Comparison of ENCODE assay signal across 8 mouse cellular contexts in the genomic region with DNA sequence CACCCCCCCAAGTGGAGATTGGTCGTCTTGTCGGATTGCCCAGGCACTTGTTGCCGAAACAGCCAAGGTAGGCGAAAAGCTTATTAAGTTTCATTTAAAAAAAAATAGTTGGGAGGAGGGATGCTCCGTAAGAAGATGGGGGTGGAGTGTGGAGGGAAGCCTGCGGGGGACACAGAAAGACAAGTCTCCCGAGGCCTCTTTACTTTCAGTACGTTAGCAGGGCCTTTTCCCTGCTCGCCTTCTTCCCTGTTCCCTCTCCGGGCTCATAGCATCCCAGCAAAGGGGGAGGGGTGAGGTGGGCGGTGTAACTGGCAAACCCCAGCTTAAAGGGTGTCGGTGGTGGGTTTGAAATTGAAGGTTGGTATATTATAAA.
DNase-seq lines count a peak whose midpoint lies in the region; ATAC-seq and TF ChIP-seq lines count a peak whose summit lies in the region.

No protein-coding gene starts in this region.

- under 1% methylated on average over 12 of the region's 12 CpGs for WGBS in spleen, adult 2 months
- under 1% methylated on average over 12 of the region's 12 CpGs for WGBS in limb, embryonic 13.5 days
- 0% methylated on average over 12 of the region's 12 CpGs for WGBS in neural tube, embryonic 14.5 days

- peaks cover 12% of the 10 kb centered on the region for H3K27me3 ChIP-seq in spleen, adult 2 months (ENCODE audit: control insufficient read depth, insufficient read depth, low read length)
- no peaks in the 10 kb centered on the region for H3K27me3 ChIP-seq in limb, embryonic 13.5 days
- H3K27me3 ChIP-seq in neural tube, embryonic 14.5 days (ENCODE audit: control insufficient read depth, insufficient read depth, low read length): no peaks in the 10 kb centered on the region

- H3K4me2 ChIP-seq in limb, embryonic 13.5 days (replicated peaks): peak overlapping the region; percentile 90
- H3K4me2 ChIP-seq in neural tube, embryonic 14.5 days (ENCODE audit: low read depth, low read length): peak overlapping the region; percentile 86

- no peak for TF ChIP-seq POLR2A in spleen, adult 2 months (IDR thresholded peaks at IDR 0.05; ENCODE audit: low read depth, low read length)

- no peaks in the 10 kb centered on the region for H3K9me3 ChIP-seq in limb, embryonic 13.5 days
- no peaks in the 10 kb centered on the region for H3K9me3 ChIP-seq in neural tube, embryonic 14.5 days (ENCODE audit: control insufficient read depth, low read length)

- H3K36me3 ChIP-seq in spleen, adult 2 months (ENCODE audit: control insufficient read depth, insufficient read depth, low read length): no peaks in the 10 kb centered on the region
- peaks cover 7% of the 10 kb centered on the region for H3K36me3 ChIP-seq in limb, embryonic 13.5 days
- no peaks in the 10 kb centered on the region for H3K36me3 ChIP-seq in neural tube, embryonic 14.5 days (ENCODE audit: control insufficient read depth, insufficient read depth, low read length)

- H3K9ac ChIP-seq in limb, embryonic 13.5 days: peak overlapping the region; percentile 90
- peak overlapping the region; percentile 85 for H3K9ac ChIP-seq in neural tube, embryonic 14.5 days (replicated peaks; ENCODE audit: low read depth, low read length)

- peak overlapping the region; percentile 70; the same call in 1 of the 2 replicates for H3K4me3 ChIP-seq in spleen, adult 2 months (ENCODE audit: extremely low read depth, insufficient read depth, insufficient read length)
- peak overlapping the region; percentile 72 for H3K4me3 ChIP-seq in limb, embryonic 13.5 days
- peak overlapping the region; percentile 62 for H3K4me3 ChIP-seq in neural tube, embryonic 14.5 days (ENCODE audit: low read depth, low read length)

- TF ChIP-seq CTCF in spleen, adult 2 months (IDR thresholded peaks at IDR 0.05; ENCODE audit: extremely low read depth, insufficient read depth, insufficient read length, insufficient replicate concordance): no peak

- intact Hi-C loops in heart, postnatal 10 days (cut with DNase I): loop anchor here (2.0 to 5.0 kb wide), 2 partner anchors 40 to 103 kb away; no protein-coding TSS in a partner anchor

- H3K27ac ChIP-seq in spleen, adult 2 months (ENCODE audit: insufficient read depth, low read length): no peak overlapping the region
- peak overlapping the region; percentile 99 for H3K27ac ChIP-seq in limb, embryonic 13.5 days
- H3K27ac ChIP-seq in neural tube, embryonic 14.5 days (ENCODE audit: low read depth, low read length): peak overlapping the region; percentile 95; the same call in 1 of the 2 replicates

- H3K4me1 ChIP-seq in spleen, adult 2 months (ENCODE audit: control insufficient read depth, insufficient read depth, insufficient read length): no peaks in the 10 kb centered on the region
- peaks cover 49% of the 10 kb centered on the region for H3K4me1 ChIP-seq in limb, embryonic 13.5 days
- peaks cover 22% of the 10 kb centered on the region for H3K4me1 ChIP-seq in neural tube, embryonic 14.5 days (ENCODE audit: control insufficient read depth, insufficient read depth, low read length)

- DNase-seq in CD4-positive, CD25-positive, alpha-beta regulatory T cell, adult 2 months (ENCODE audit: low read depth, low spot score): peak; percentile 15
- no peak for DNase-seq in spleen, adult 2 months (ENCODE audit: low read depth in 1 of 2, low spot score in 2 of 2)
- DNase-seq in spleen, postnatal 36 days (ENCODE audit: low spot score in 2 of 2): no peak
- peak; percentile 42 to 46 for DNase-seq in heart, postnatal 10 days
- DNase-seq in ovary, postnatal 10 days (ENCODE audit: low spot score): no peak

- no peak for ATAC-seq in CD4-positive, CD25-positive, alpha-beta regulatory T cell, adult 4 months
- no peak for ATAC-seq in limb, embryonic 13.5 days (ENCODE audit: low FRiP score, low read depth)
- ATAC-seq in neural tube, embryonic 14.5 days (ENCODE audit: low read depth): no peak

Comparison
In these comparisons a context has a peak if more than half of its experiments do, and no peak if none do; other contexts are left out.
1. DNase-seq: peak in CD4-positive, CD25-positive, alpha-beta regulatory T cell, adult 2 months (single experiment) and heart, postnatal 10 days (2 of 2); none in spleen, adult 2 months (0 of 2), spleen, postnatal 36 days (0 of 2) and ovary, postnatal 10 days (single experiment).
2. Peak in every context shown above with its lines, with median percentiles within 50 percentile points of each other: H3K4me3 ChIP-seq.